Mouse (Mus musculus): ENCODE measurements around the gene Mcat.

- TF ChIP-seq CTCF (conservative IDR thresholded peaks at IDR 0.05; ENCODE audit: low read length) = no peak
- no peak for TF ChIP-seq NANOG (IDR thresholded peaks at IDR 0.05; ENCODE audit: borderline replicate concordance, low read length)
- TF ChIP-seq POU5F1 (IDR thresholded peaks at IDR 0.05; ENCODE audit: borderline replicate concordance, low read length) = no peak
Measured at GRCm38 (mm10) chr15:83532606-83533005, 31.0 kb downstream of the Mcat start.
